Mouse (Mus musculus): ENCODE data around the gene 4930583I09Rik. TPM values are rescaled to one million over a fixed set of nuclear protein-coding genes. Genes with fewer than 3 reads are reported as not detected.

4930583I09Rik gene
- total RNA-seq (2015) (not detected in 2 replicates), total RNA-seq (2017) (not detected in 2 replicates)

DNA sequence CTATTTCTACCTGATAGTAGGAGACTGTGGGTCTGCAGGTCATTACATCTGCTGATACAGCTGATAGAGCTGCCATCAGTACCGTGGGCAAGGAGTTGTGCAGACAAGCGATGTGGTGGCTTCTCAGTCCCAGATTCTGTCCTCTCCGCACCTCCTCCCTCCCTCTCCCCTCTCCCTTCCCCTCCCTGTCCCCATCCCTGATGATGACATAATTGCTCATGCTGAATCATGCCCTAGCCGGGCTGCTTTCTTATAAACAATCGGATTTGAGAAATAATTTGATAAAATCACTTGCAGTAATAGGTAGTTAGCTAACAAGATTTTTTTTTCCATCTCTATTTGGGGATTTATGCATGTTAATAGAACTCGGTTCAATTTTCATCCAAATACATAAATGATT is at the start of gene 4930583I09Rik:
4930583I09Rik (minus strand) TSS at position 144 of the 400 bp plus-strand sequence.
- no peak for ATAC-seq (ENCODE audit: poor library complexity, severe bottlenecking)

DNA sequence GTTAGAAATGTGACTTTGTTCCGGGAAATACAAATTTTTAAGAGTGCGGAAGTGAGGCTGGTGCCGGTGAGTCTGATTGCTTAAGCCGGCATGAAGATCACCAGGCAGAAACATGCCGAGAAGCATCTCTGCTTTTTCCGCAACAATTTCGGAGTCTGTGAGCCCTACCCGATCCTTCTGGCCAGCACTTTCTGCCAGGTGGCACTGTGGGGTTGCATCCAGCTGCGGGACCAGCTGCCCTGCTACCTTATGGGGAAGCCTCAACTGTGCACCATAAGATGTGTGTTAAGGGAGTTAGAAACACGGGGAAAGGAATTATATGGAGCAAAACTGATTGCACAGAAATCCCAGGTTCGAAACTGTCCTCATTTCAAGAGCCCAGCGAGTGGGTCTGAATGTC is 40.2 kb upstream of the 4930583I09Rik start:
- no peak for ATAC-seq (ENCODE audit: poor library complexity, severe bottlenecking)

- peak; percentile 92 for ATAC-seq (ENCODE audit: poor library complexity, severe bottlenecking)
These were observed 37.8 kb upstream of the 4930583I09Rik start for GRCm38 (mm10) chr17:64873651-64874072.

- no peak for ATAC-seq (ENCODE audit: poor library complexity, severe bottlenecking)
These were observed 27.9 kb upstream of the 4930583I09Rik start for GRCm38 (mm10) chr17:64863817-64864216.

- no peak for ATAC-seq (ENCODE audit: poor library complexity, severe bottlenecking)
These were observed 25.1 kb upstream of the 4930583I09Rik start for GRCm38 (mm10) chr17:64860963-64861362.

DNA sequence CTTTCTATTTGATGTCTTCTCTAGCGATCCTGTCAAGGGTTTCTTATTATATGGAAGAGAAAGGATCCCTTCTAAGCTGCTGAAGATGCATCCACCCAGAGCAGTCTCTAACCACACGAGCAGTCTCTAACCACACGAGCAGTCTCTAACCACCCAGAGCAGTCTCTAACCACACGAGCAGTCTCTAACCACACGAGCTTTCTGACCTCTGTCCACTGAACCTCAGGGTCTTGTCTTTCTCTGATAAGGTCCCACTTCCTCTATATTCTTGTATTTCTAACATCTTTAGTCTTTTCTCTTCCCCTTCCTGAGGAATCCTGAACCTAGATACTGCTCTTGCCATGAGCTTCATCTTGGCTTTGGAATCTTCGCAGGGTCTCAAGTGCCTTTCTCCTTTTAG is 23.0 kb upstream of the 4930583I09Rik start:
- ATAC-seq (ENCODE audit: poor library complexity, severe bottlenecking) = peak; percentile 87

- ATAC-seq (ENCODE audit: poor library complexity, severe bottlenecking) = no peak
These were observed 12.2 kb upstream of the 4930583I09Rik start for GRCm38 (mm10) chr17:64848031-64848430.

GRCm38 (mm10) chr17:64846654-64847053 is 10.8 kb upstream of the 4930583I09Rik start:
- no peak for ATAC-seq (ENCODE audit: poor library complexity, severe bottlenecking)

GRCm38 (mm10) chr17:64836892-64837291 is 1.0 kb upstream of the 4930583I09Rik start:
- ATAC-seq (ENCODE audit: poor library complexity, severe bottlenecking) = no peak

DNA sequence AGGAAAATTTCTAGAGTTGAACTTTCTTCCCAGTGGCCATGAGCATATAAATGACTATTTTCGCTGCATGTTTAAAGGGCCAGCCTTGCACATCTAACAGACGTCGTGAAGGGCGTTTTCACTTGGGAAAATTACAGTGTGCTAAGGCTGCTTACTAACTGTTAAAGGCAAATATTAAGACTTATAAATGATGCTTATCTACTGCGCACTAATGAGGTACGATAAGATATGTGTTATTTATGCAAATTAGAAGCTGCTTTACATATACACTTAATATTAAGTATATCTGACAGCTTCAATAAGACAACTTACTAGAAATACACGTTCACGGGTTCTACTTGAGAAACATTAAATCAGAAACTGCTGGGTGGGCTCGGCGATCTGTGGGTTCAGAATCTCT is 481 bp upstream of the 4930583I09Rik start:
- no peak for ATAC-seq (ENCODE audit: poor library complexity, severe bottlenecking)

DNA sequence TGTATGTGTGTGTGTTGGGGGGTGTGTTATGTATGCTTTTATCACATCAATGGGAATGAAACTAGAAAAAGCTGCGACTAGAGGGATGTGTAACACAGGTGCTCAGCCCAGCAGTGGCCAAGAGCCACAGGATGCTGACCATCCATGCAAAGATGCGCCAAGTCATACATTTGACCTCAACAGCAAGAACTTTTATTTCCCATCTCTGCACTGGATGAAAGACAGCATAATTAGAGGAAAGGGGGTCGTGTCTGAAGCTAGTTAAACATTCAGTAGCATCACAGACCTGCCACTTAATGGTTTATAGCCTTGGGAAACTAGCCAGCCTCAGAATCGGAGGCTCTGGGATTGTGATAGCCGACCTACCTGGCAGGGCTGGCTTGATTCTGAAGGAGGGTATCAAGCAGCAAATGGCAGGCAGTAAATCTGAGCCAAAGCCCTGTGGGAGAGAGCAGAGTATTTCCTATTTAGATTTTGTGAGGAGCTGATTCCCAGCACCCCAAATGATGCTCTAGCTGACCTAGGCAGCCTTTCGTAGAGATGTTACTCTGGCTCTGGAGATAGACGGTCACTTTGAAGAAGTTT is 1.9 kb downstream of the 4930583I09Rik start:
- no peak for ATAC-seq (ENCODE audit: poor library complexity, severe bottlenecking)

DNA sequence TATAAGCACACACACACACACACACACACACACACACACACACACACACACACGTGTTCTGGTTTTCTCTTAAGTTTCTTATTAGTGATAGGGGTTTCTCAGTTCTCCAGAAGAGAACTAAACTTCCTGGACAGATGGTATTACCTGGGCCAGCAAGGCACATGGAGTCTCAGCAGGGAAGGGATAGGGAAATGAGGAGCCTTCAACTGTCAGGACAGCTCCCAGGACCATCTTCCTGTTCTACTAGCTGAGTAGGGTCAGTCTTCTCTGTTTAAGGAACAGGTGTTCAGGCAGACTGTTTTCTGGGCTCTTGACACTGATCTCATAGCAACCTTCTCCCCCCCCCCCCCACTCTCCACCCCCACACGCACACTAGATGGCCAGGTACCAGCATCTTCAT is 2.8 kb downstream of the 4930583I09Rik start:
- ATAC-seq (ENCODE audit: poor library complexity, severe bottlenecking) = no peak

DNA sequence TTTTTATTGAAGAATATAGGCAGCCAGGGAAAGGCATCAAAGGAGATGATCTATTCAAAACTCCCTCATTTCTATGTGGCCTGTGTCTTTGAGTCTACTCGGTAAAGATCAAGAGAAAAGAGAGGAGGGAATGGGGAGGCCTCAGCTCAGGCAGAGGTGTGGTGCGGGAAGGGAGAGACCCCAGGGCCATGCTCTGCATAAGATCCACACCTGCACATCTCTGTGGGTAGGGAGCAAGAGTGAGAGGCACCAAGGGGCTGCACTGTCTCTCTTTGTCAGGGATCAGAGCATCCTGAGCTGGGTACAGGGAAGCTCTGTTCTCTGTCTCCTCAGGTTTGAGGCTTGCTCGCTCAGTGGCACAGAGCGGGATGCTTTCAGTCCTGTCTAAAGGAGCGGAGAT is 8.4 kb downstream of the 4930583I09Rik start:
- ATAC-seq (ENCODE audit: poor library complexity, severe bottlenecking) = no peak

DNA sequence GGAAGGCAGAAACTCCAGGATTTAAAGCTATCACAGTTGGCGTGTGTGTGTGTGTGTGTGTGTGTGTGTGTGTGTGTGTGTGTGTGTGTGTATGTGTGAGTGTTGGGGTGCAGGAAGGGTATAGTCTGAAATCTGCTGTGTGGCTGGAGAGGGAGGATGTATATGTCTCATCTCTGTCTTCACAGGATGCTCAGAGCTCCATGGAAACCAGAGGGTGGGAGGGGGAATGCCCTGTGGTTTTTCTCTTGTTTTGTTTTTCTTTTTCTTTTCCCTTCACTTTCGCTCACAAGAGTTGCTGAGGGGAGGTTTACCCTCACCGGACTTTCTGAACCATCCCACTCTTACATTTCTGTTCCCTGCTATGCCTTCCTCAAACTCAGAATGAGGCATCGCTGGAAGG is 9.0 kb downstream of the 4930583I09Rik start:
- no peak for ATAC-seq (ENCODE audit: poor library complexity, severe bottlenecking)

- ATAC-seq (ENCODE audit: poor library complexity, severe bottlenecking) = no peak
These were observed 13.3 kb downstream of the 4930583I09Rik start for GRCm38 (mm10) chr17:64822561-64822960.

DNA sequence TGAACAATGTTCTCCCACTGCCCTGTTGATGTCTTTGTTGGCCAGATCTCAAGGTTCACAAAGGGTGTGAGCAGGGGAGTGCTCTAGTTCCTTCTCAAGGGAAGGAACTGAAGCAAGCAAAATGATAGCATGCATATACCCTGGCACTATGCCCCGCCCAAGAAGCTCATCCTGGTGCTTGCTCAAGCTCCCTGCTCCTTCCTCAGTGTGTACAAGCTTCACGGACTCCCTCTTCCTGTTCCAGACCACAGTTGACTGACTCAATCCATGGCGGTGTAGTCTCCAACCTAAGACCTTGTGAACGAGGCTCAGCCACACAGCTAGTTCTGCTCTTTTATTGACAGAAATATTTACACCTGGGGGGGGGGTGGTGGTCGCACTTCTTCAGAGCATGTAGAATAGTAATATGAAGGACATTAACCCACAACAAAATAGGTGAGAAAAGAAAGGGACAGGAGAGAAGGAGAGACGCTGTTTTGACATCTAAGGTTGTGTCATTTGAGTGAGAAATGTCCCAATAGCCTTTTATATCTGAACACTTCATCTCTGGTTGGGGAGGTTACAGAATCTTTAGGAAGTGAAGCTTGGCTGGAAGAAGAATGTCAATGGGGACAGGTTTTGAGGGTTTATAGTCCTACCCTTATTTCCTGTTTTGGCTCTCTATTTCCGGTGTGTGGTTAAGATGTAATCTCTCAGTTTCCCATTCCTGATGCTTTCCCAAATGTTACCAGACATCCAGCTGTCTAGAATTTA is 14.9 kb downstream of the 4930583I09Rik start:
- ATAC-seq (ENCODE audit: poor library complexity, severe bottlenecking) = peak; percentile 96

- no peak for ATAC-seq (ENCODE audit: poor library complexity, severe bottlenecking)
These were observed 19.6 kb downstream of the 4930583I09Rik start for GRCm38 (mm10) chr17:64816298-64816697.

DNA sequence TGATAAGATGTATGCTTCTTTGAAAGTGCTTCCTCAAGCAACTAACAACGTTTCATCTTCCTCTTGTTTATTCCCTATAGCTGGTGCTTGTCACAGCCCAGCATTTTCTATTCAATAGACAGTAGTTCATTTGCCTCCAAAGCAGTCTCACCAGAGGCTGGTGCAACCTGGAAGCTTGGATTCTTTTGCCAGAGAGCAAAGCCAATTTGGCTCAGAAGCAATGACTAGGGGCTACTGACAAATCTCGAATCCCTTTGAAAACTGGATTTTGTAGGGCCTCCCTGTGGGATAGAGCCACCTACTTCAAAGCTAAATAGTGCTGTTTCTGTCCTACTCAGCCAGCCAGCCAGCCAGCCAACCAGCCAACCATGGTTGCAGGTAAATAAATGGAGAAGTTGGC is 20.1 kb downstream of the 4930583I09Rik start:
- ATAC-seq (ENCODE audit: poor library complexity, severe bottlenecking) = no peak

DNA sequence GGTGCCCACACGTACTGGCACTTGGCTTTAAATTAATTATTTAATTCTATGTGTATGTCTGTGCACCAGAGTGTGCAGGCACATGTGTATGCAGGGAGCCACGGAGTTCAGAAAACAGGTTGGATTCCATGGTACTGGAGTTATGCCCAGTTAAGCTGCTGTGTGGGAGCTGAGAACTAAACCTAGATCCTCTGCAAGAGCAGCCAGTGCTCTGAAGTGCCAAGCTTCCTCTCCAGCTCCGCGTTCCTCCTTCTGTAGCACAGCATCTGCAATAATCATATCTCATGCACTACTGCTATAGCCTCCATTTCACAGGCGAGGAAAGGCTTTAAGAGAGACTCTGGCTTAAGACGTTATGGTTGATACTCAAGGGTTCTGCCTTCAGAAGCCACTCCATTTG is 22.3 kb downstream of the 4930583I09Rik start:
- no peak for ATAC-seq (ENCODE audit: poor library complexity, severe bottlenecking)

GRCm38 (mm10) chr17:64806035-64806589 is 29.8 kb downstream of the 4930583I09Rik start:
- no peak for ATAC-seq (ENCODE audit: poor library complexity, severe bottlenecking)

DNA sequence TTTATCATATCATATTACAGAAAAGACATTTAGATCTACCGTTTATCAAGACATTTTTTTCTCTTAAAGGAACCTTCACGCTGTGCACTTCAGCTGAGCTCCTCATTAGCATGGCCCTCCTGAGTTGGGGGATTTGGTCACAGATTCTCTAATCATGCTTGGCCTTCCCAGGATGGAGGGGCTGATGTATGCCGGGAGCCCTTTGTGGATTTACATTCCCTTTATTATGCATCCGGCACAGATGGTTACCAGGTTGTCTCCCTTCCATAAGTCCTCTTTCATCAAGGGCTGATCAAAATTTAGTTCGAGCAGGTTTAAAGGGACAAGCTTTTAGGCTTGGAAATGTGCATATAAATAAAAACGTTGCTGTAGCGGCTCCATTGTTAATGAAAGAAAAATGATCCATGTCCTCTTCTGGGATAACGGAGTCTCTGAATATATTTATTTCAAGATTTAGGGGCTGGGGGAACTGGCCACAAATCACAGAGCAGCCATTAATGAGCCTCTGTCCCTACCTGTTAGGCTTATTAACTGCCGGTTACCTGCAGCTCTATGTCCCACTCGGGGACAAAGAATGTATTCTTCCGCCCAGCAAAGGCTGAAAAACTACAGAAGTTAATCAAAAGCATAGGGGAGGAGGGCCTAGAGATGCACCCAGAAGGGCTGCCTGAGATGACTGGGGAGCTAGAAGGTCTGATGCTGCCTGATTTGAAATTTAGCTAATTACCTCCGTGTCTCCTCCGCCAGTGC is 31.3 kb downstream of the 4930583I09Rik start:
- ATAC-seq (ENCODE audit: poor library complexity, severe bottlenecking) = no peak

DNA sequence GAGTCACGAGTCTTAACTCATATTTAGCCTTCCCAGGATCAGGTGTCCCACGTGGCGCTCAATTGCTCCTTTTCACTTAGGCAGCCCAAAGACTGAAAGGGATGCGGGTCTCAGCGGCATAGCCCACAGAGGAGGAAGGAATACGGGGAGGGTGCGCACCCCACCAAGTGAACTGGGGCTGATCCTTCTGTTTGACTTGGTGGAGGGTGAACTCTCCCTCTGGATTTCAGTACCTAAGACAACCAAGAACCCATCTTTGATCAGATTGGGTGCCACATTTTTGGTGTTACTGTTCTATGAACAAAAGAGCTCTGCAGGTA is 33.0 kb downstream of the 4930583I09Rik start:
- no peak for ATAC-seq (ENCODE audit: poor library complexity, severe bottlenecking)

Data from megakaryocyte, adult 5-6 weeks (primary cell).